Mouse (Mus musculus) E14TG2a.4 (cell line): ENCODE measurements around the gene Selenof.

Experiments used
- CTCF ChIP-seq: conservative IDR thresholded peaks from 2 replicates; pipeline ENCODE4 v1.5.1; 2014; ENCODE audit warnings: low read length
- POU5F1 ChIP-seq: IDR thresholded peaks from 2 replicates; pipeline ENCODE4 v1.6.1; 2014; ENCODE audit warnings: low read length, borderline replicate concordance

DNA sequence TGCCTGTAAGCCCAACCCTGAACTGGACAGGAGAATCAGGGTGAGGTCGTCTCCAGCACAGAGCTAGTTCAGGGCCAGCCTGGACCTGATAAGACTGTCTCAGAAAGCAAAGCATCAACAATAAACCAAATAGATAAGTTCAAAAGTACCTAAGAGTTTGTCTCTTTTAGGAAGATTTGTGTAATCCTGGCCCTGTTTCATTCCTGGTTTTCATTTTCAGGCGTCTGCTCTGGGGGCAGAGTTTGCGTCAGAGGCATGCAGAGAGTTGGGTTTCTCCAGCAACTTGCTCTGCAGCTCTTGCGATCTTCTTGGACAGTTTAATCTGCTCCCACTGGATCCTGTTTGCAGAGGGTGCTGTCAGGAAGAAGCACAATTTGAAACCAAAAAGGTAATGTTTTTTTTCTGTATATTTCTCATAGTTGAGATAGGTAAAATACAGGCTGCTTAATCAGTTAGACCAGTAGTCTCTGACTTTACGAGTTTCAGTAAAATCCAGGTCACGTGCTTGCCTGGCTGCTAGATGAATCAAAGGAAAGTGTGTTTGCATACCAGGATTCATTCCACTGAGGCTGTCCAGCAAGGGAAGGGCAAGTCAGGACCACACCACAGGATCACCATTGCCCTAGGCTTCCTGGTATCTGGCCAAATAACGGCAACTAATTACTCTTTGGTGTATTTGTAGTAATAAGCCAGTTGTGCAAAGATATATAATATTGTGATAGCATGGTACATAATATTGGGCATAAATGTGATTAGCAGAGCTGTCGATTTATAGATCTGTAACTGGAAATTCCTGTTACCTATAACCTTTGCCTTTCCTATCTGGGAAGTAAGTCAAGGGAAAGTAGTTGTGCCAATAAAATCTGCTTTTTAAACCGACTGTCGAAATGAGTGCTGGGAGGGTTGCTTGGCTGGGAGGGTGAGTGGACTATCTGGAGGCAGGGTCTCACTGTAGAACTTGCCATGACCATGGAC, 7.5 kb downstream of the Selenof start:
- no peak for TF ChIP-seq CTCF
- no peak for TF ChIP-seq POU5F1
